Mouse (Mus musculus) cerebellum, postnatal 25 days (tissue): ENCODE data around the gene Rpp38.
A peak's percentile ranks its signal among the peaks of the same experiment; 100 is the strongest.

Experiments used
- DNase-seq, 2 experiments: peaks; one replicate each; pipeline ENCODE4 v3.0.0; 2021; ENCODE audit warnings: mixed read lengths in 2 of 2

Gene Rpp38

GRCm38 (mm10) chr2:3285181-3285530 is 47.3 kb downstream of the Rpp38 start:
- peak in 1 of 2 experiments; percentile 34 for DNase-seq

GRCm38 (mm10) chr2:3284473-3285180 is 47.8 kb downstream of the Rpp38 start:
- peak; percentile 58 to 75 for DNase-seq

GRCm38 (mm10) chr2:3283602-3284472 is 48.6 kb downstream of the Rpp38 start, which contains the start of gene Nmt2:
Gene Nmt2 (plus strand): TSS chr2:3284212.
- peak; percentile 98 to 100 for DNase-seq

- no peak for DNase-seq
Measured at GRCm38 (mm10) chr2:3282866-3283601, 49.4 kb downstream of the Rpp38 start.

- no peak for DNase-seq
Measured at GRCm38 (mm10) chr2:3281311-3281710, 51.1 kb downstream of the Rpp38 start.
